19 mouse cellular contexts compared by ENCODE assay signal in the genomic region with DNA sequence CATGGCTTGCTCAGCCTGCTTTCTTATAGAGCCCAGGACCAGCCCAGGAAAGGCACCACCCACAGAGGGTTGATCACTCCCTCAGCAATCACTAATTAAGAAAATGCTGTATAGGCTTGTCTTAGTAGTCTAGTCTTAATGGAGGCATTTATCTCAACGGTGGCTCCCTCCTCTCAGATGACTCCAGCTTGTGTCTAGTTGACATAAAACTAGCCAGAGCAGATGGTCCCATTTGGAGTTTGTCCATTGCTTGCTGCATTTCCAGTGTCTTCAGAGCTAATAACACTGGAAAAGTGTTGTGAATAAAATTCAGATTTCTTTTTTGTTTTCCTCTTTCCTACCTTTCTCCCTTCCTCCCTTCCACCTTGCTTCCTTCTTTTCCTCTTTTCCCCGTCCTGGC. TPM values are rescaled to one million over a fixed set of nuclear protein-coding genes. Genes with fewer than 3 reads are reported as not detected.
DNase-seq lines count a peak whose midpoint lies in the region; ATAC-seq and TF ChIP-seq lines count a peak whose summit lies in the region.
"Had no signal": no experiment of that assay in that cellular context is flagged by ENCODE, and none has a peak within 500 bp of the region (broad histone marks: within the 10 kb centered on the region; RNA-seq: fewer than 3 reads in every experiment).

No protein-coding gene starts in this region.

- peak; percentile 31; the same call in 1 of the 2 replicates for ATAC-seq in forebrain, embryonic 13.5 days
- ATAC-seq in forebrain, embryonic 12.5 days (ENCODE audit: low FRiP score) = no peak
- ATAC-seq in liver, postnatal 0 days = no peak
- ATAC-seq: activated CD4-positive, CD25-positive, alpha-beta regulatory T cell, adult 4 months had no signal

- no peak overlapping the region for H3K4me3 ChIP-seq in forebrain, embryonic 13.5 days
- H3K4me3 ChIP-seq in forebrain, embryonic 12.5 days (replicated peaks) = no peak overlapping the region
- H3K4me3 ChIP-seq in cerebellum, adult 2 months (replicated peaks; ENCODE audit: insufficient read depth, low read depth, low read length) = no peak overlapping the region
- H3K4me3 ChIP-seq in liver, postnatal 0 days (ENCODE audit: low read depth, low read length) = no peak overlapping the region
- H3K4me3 ChIP-seq in limb, embryonic 10.5 days = no peak overlapping the region
- H3K4me3 ChIP-seq: embryonic facial prominence, embryonic 10.5 days; heart, embryonic 10.5 days; megakaryocyte, embryonic 14.5 days; myocyte had no signal

- TF ChIP-seq EP300 in liver, postnatal 0 days (IDR thresholded peaks at IDR 0.05; ENCODE audit: low read depth) = no peak

- H3K27me3 ChIP-seq in forebrain, embryonic 13.5 days = no peaks in the 10 kb centered on the region
- no peaks in the 10 kb centered on the region for H3K27me3 ChIP-seq in forebrain, embryonic 12.5 days
- no peaks in the 10 kb centered on the region for H3K27me3 ChIP-seq in cerebellum, adult 2 months (ENCODE audit: control insufficient read depth, insufficient read depth, low read length)
- H3K27me3 ChIP-seq in liver, postnatal 0 days (ENCODE audit: insufficient read depth, low read length) = no peaks in the 10 kb centered on the region
- no peaks in the 10 kb centered on the region for H3K27me3 ChIP-seq in limb, embryonic 10.5 days (ENCODE audit: low read depth, poor library complexity, severe bottlenecking)
- H3K27me3 ChIP-seq: megakaryocyte, embryonic 14.5 days had no signal

- no peak overlapping the region for H3K27ac ChIP-seq in forebrain, embryonic 13.5 days
- no peak overlapping the region for H3K27ac ChIP-seq in forebrain, embryonic 12.5 days
- H3K27ac ChIP-seq in cerebellum, adult 2 months (ENCODE audit: insufficient read depth, low read length) = no peak overlapping the region
- peak overlapping the region; percentile 50; the same call in 1 of the 2 replicates for H3K27ac ChIP-seq in liver, postnatal 0 days (ENCODE audit: low read depth)
- H3K27ac ChIP-seq in limb, embryonic 10.5 days = no peak overlapping the region
- H3K27ac ChIP-seq: embryonic facial prominence, embryonic 10.5 days; heart, embryonic 10.5 days; hindbrain, embryonic 14.5 days; kidney, postnatal 0 days had no signal

- no peak overlapping the region for H3K9ac ChIP-seq in forebrain, embryonic 13.5 days
- H3K9ac ChIP-seq in forebrain, embryonic 12.5 days = no peak overlapping the region
- no peak overlapping the region for H3K9ac ChIP-seq in liver, postnatal 0 days (replicated peaks)
- H3K9ac ChIP-seq: hindbrain, embryonic 14.5 days had no signal

- H3K36me3 ChIP-seq in forebrain, embryonic 13.5 days (ENCODE audit: poor library complexity, severe bottlenecking) = no peaks in the 10 kb centered on the region
- no peaks in the 10 kb centered on the region for H3K36me3 ChIP-seq in forebrain, embryonic 12.5 days (replicated peaks)
- H3K36me3 ChIP-seq in liver, postnatal 0 days (replicated peaks; ENCODE audit: insufficient read depth, low read length) = no peaks in the 10 kb centered on the region
- no peaks in the 10 kb centered on the region for H3K36me3 ChIP-seq in limb, embryonic 10.5 days
- H3K36me3 ChIP-seq: embryonic facial prominence, embryonic 10.5 days; heart, embryonic 10.5 days had no signal

- 67% methylated on average over 2 of the region's 2 CpGs for WGBS in forebrain, embryonic 13.5 days
- WGBS in forebrain, embryonic 12.5 days = 78% methylated on average over 2 of the region's 2 CpGs
- 39% methylated on average over 2 of the region's 2 CpGs for WGBS in cerebellum, adult 2 months
- 69% methylated on average over 2 of the region's 2 CpGs for WGBS in liver, postnatal 0 days (ENCODE audit: insufficient replicate concordance)
- 76% methylated on average over 2 of the region's 2 CpGs for WGBS in limb, embryonic 10.5 days

- TF ChIP-seq POLR2A in cerebellum, adult 2 months (IDR thresholded peaks at IDR 0.05; ENCODE audit: borderline replicate concordance, insufficient read depth, low read length) = no peak

- no peak for TF ChIP-seq CTCF in cerebellum, adult 2 months (IDR thresholded peaks at IDR 0.05; ENCODE audit: borderline replicate concordance, insufficient read depth, low read depth, low read length)
- no peak for TF ChIP-seq CTCF in liver, postnatal 0 days (IDR thresholded peaks at IDR 0.05; ENCODE audit: low read depth)

- peaks cover 25% of the 10 kb centered on the region for H3K4me1 ChIP-seq in forebrain, embryonic 13.5 days
- H3K4me1 ChIP-seq in forebrain, embryonic 12.5 days = peaks cover 18% of the 10 kb centered on the region
- H3K4me1 ChIP-seq in cerebellum, adult 2 months (ENCODE audit: control insufficient read depth, insufficient read depth, low read length) = peaks cover 8% of the 10 kb centered on the region
- H3K4me1 ChIP-seq in liver, postnatal 0 days (ENCODE audit: insufficient read depth) = peaks cover 38% of the 10 kb centered on the region
- peaks cover 4% of the 10 kb centered on the region; the same call in 1 of the 2 replicates for H3K4me1 ChIP-seq in limb, embryonic 10.5 days

- peak; percentile 8 for DNase-seq in layer of hippocampus, adult 9-11 months
- DNase-seq in layer of hippocampus, postnatal 25 days (ENCODE audit: extremely low spot score in 1 of 2, low spot score in 1 of 2) = no peak
- DNase-seq in cerebellum, adult 2 months = peak; percentile 26 to 71
- no peak for DNase-seq in liver, postnatal 0 days
- no peak for DNase-seq in adrenal gland, adult 18-20 months (ENCODE audit: low spot score in 2 of 2)
- no peak for DNase-seq in limb, embryonic 10.5 days (ENCODE audit: low spot score)
- DNase-seq: adrenal gland, postnatal 14 days; gastrocnemius, postnatal 14 days; lung, postnatal 14 days had no signal

- no peaks in the 10 kb centered on the region for H3K9me3 ChIP-seq in forebrain, embryonic 13.5 days (replicated peaks)
- H3K9me3 ChIP-seq in forebrain, embryonic 12.5 days = no peaks in the 10 kb centered on the region
- H3K9me3 ChIP-seq in liver, postnatal 0 days (ENCODE audit: low read length) = no peaks in the 10 kb centered on the region
- H3K9me3 ChIP-seq in limb, embryonic 10.5 days (replicated peaks) = no peaks in the 10 kb centered on the region
- H3K9me3 ChIP-seq: embryonic facial prominence, embryonic 10.5 days; G1E; heart, embryonic 10.5 days; megakaryocyte, embryonic 14.5 days had no signal

- H3K4me2 ChIP-seq in forebrain, embryonic 13.5 days = no peak overlapping the region
- no peak overlapping the region for H3K4me2 ChIP-seq in forebrain, embryonic 12.5 days
- no peak overlapping the region for H3K4me2 ChIP-seq in liver, postnatal 0 days (ENCODE audit: low read depth, low read length)
- H3K4me2 ChIP-seq: hindbrain, embryonic 14.5 days had no signal

RNA-seq across cellular contexts. Expression of gene Reps1, which starts 13.9 kb away (rescaled TPM):
- polyA plus RNA-seq in forebrain, embryonic 13.5 days (2015; fragmentation: Nextera tagmentation; extraction: Ambion mirVana) = 16.3 and 17.9 TPM in 2 replicates
- 12.9 and 20.3 TPM in 2 replicates for polyA plus RNA-seq in forebrain, embryonic 12.5 days (2016; fragmentation: Nextera tagmentation; extraction: Ambion mirVana)
- total RNA-seq in layer of hippocampus, postnatal 25 days (2021) = 10 to 100 TPM; 70.2 to 72.0 TPM
- polyA plus RNA-seq in cerebellum, adult 2 months (2012; rRNA removed) = 113 and 119 TPM in 2 replicates
- 5.6 and 6.7 TPM in 2 replicates for polyA plus RNA-seq in liver, postnatal 0 days (2015; fragmentation: Nextera tagmentation; extraction: Ambion mirVana)
- total RNA-seq in adrenal gland, adult 18-20 months (2021) = 10 to 100 TPM; 26.8 to 30.3 TPM
- 17.8 and 18.3 TPM in 2 replicates for polyA plus RNA-seq in limb, embryonic 10.5 days (2016; fragmentation: Nextera tagmentation; extraction: Ambion mirVana)

RNA-seq across cellular contexts. Expression of gene Abracl, which starts 46.5 kb away (rescaled TPM):
- 239 and 373 TPM in 2 replicates for polyA plus RNA-seq in forebrain, embryonic 13.5 days (2015; fragmentation: Nextera tagmentation; extraction: Ambion mirVana)
- 226 and 252 TPM in 2 replicates for polyA plus RNA-seq in forebrain, embryonic 12.5 days (2016; fragmentation: Nextera tagmentation; extraction: Ambion mirVana)
- 10 to 100 TPM; 30.8 to 31.0 TPM for total RNA-seq in layer of hippocampus, postnatal 25 days (2021)
- polyA plus RNA-seq in cerebellum, adult 2 months (2012; rRNA removed) = 15.7 and 18.2 TPM in 2 replicates
- 58.6 and 61.7 TPM in 2 replicates for polyA plus RNA-seq in liver, postnatal 0 days (2015; fragmentation: Nextera tagmentation; extraction: Ambion mirVana)
- 10 to 100 TPM; 18.6 to 21.4 TPM for total RNA-seq in adrenal gland, adult 18-20 months (2021)
- polyA plus RNA-seq in limb, embryonic 10.5 days (2016; fragmentation: Nextera tagmentation; extraction: Ambion mirVana) = 158 and 163 TPM in 2 replicates

Comparison
In these comparisons a context has a peak if more than half of its experiments do, and no peak if none do; other contexts are left out.
1. DNase-seq: peak in layer of hippocampus, adult 9-11 months (single experiment) and cerebellum, adult 2 months (2 of 2); none in layer of hippocampus, postnatal 25 days (0 of 2), liver, postnatal 0 days (single experiment), adrenal gland, adult 18-20 months (0 of 2) and limb, embryonic 10.5 days (single experiment).